Mouse (Mus musculus): ENCODE data around the gene Tomm20. TPM values are rescaled to one million over a fixed set of nuclear protein-coding genes. Genes with fewer than 3 reads are reported as not detected.

Tomm20 gene
- total and polyA plus RNA-seq, 3 experiments = 70.1 to 195 (median 96.2) TPM

DNA sequence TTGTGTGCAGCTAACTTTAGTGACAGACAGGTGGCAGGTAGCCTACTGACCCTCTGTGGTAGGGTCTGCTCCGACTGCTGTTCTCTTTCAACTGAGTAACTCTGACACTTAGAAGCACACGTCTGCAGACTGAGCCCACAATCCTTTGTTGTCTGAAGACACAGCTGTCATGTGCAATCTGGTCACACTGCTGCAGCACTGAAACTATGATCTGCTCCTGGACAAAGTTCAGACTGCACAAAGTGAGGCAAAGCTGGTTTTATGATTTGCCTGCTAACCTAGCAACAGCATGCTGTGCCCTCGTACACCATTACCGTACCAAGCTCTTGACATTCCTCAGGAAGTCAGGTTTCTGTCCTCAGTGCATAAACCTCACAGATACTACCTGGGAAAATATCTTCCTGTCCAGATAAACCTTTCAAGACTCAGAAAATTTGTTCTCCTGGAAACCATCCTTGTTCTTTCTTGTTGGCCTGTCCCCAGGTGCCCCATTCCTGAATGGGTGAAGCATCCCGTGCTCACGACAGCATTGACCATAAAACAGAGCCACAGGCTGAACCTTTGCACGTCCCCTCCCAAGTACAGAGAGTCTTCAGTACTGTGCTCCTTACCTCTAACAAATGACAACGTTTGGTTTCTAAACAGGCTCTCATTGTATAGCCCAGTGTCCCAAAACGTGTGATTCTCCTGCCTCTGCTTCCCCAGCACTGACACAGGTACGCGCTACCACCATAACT lies 6.4 kb upstream of the Tomm20 start:
- Histone ChIP-seq H3K36me3 (ENCODE audit: control insufficient read depth, insufficient read depth, low read length) (no peaks in the 10 kb centered on the region), H3K9ac (ENCODE audit: low read depth, low read length) (no peak overlapping the region), H3K27ac (no peak overlapping the region), H3K4me1 (ENCODE audit: control insufficient read depth, insufficient read depth, low read length) (no peaks in the 10 kb centered on the region), H3K27me3 (ENCODE audit: control insufficient read depth, insufficient read depth, low read length) (no peaks in the 10 kb centered on the region), H3K79me2 (replicated peaks; ENCODE audit: control insufficient read depth, insufficient read depth, low read length) (no peaks in the 10 kb centered on the region), H3K4me3 (no peak overlapping the region)
- WGBS = 89% methylated on average over 11 of the region's 11 CpGs
- TF ChIP-seq CTCF (IDR thresholded peaks at IDR 0.05) (no peak), POLR2A (IDR thresholded peaks at IDR 0.05; ENCODE audit: insufficient read depth, low read depth, low read length) (no peak), EP300 (IDR thresholded peaks at IDR 0.05; ENCODE audit: insufficient read depth, low read depth, low read length) (no peak)
- intact Hi-C loops (cut with DNase I) = no loop called here
- no peak for DNase-seq

DNA sequence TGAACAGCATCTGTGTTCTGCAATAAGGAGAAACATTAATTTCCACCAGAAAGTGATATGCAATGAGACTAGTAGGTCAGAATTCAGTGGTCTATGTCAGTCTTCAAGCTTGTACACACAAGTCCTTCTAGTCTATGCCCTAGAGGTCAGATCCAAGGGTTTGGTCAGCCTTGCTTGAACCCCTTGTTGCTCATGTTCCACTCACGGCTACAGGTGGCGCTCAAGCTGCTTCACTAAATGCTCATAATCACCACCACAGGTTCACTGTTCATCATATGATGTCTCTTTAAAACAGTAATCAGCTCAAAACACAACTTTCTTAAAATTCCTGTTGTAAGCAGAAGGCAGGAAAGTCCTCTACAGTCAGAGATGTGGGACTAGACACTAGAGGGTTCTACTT lies 3.9 kb upstream of the Tomm20 start:
- TF ChIP-seq EP300 (IDR thresholded peaks at IDR 0.05; ENCODE audit: insufficient read depth, low read depth, low read length) (no peak), CTCF (IDR thresholded peaks at IDR 0.05) (0 out of 2 replicates have a peak, but pooled peaks have one; percentile 3), POLR2A (IDR thresholded peaks at IDR 0.05; ENCODE audit: insufficient read depth, low read depth, low read length) (no peak)
- WGBS = 75% methylated on average over 2 of the region's 2 CpGs
- H3K27me3 ChIP-seq (ENCODE audit: control insufficient read depth, insufficient read depth, low read length) = no peaks in the 10 kb centered on the region
- intact Hi-C loops (cut with DNase I) = no loop called here
- no peak overlapping the region for H3K27ac ChIP-seq
- H3K36me3 ChIP-seq (ENCODE audit: control insufficient read depth, insufficient read depth, low read length) = peaks cover under 1% of the 10 kb centered on the region; the same call in 1 of the 2 replicates
- DNase-seq = no peak
- H3K79me2 ChIP-seq (replicated peaks; ENCODE audit: control insufficient read depth, insufficient read depth, low read length) = peaks cover 6% of the 10 kb centered on the region
- no peak overlapping the region for H3K4me3 ChIP-seq
- peaks cover 1% of the 10 kb centered on the region; the same call in 1 of the 2 replicates for H3K4me1 ChIP-seq (ENCODE audit: control insufficient read depth, insufficient read depth, low read length)
- no peak overlapping the region for H3K9ac ChIP-seq (ENCODE audit: low read depth, low read length)

DNA sequence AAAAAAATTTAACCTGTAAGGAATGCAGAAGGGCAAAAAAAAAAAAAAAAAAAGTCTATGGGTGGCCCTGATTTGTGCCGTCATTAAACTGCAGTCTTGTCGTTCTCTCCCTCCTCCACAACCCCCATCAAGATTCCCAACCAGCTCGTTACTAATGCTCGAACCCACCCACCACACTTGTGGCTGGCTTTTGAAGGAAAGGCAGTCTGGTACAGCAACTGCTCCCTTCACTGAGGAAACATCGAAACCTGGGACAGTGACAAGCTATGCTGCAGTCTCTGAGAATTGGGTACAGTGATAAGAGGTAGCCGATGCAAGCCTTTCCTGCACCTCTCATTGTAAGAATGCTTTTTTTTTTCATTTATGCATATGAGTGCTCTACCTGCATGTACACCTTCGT lies 800 bp upstream of the Tomm20 start:
- Histone ChIP-seq H3K36me3 (ENCODE audit: control insufficient read depth, insufficient read depth, low read length) (peaks cover 11% of the 10 kb centered on the region; the same call in 1 of the 2 replicates), H3K27me3 (ENCODE audit: control insufficient read depth, insufficient read depth, low read length) (no peaks in the 10 kb centered on the region), H3K9ac (ENCODE audit: low read depth, low read length) (no peak overlapping the region), H3K79me2 (replicated peaks; ENCODE audit: control insufficient read depth, insufficient read depth, low read length) (peaks cover 11% of the 10 kb centered on the region), H3K4me1 (ENCODE audit: control insufficient read depth, insufficient read depth, low read length) (peaks cover 7% of the 10 kb centered on the region), H3K27ac (no peak overlapping the region; the same call in 1 of the 2 replicates), H3K4me3 (no peak overlapping the region)
- no peak for DNase-seq
- no peak for TF ChIP-seq EP300 (IDR thresholded peaks at IDR 0.05; ENCODE audit: insufficient read depth, low read depth, low read length)
- TF ChIP-seq POLR2A (IDR thresholded peaks at IDR 0.05; ENCODE audit: insufficient read depth, low read depth, low read length) = no peak
- TF ChIP-seq CTCF (IDR thresholded peaks at IDR 0.05) = no peak
- intact Hi-C loops (cut with DNase I) = no loop called here
- WGBS = 82% methylated on average over 7 of the region's 7 CpGs

- Histone ChIP-seq H3K27me3 (ENCODE audit: control insufficient read depth, insufficient read depth, low read length) (no peaks in the 10 kb centered on the region), H3K4me1 (ENCODE audit: control insufficient read depth, insufficient read depth, low read length) (peaks cover 7% of the 10 kb centered on the region), H3K4me3 (peak overlapping the region; percentile 88), H3K9ac (ENCODE audit: low read depth, low read length) (peak overlapping the region; percentile 82), H3K36me3 (ENCODE audit: control insufficient read depth, insufficient read depth, low read length) (peaks cover 15% of the 10 kb centered on the region), H3K79me2 (replicated peaks; ENCODE audit: control insufficient read depth, insufficient read depth, low read length) (peaks cover 11% of the 10 kb centered on the region), H3K27ac (peak overlapping the region; percentile 89)
- intact Hi-C loops (cut with DNase I) = loop anchor here (1.0 kb wide), 1 partner anchor 26 kb away; the partner anchor contains the start of gene Rbm34
- WGBS = under 1% methylated on average over 46 of the region's 46 CpGs
- TF ChIP-seq POLR2A (IDR thresholded peaks at IDR 0.05; ENCODE audit: insufficient read depth, low read depth, low read length) (no peak), EP300 (IDR thresholded peaks at IDR 0.05; ENCODE audit: insufficient read depth, low read depth, low read length) (no peak), CTCF (IDR thresholded peaks at IDR 0.05) (no peak)
- no peak for DNase-seq
Measured at GRCm38 (mm10) chr8:126944781-126945691, 608 bp downstream of the Tomm20 start.

DNA sequence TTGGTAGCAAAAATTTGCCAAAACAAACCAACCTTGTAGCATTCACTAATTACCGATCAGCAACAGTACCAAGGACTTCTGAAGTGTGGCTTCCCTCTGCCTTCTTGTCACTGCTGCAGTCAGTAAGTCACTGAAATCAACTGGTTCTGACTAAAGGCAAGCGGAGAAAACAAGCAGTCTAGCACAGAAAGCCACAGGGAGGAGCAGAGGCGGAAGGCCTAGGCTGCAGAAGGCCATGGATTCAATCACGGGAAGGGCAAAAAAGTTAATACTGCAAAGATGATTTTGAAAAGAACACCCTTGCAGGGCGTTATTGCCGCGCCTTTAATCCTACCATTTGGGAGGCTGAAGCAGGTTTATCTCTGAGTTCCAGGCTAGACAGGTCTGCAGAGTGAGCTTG lies 2.1 kb downstream of the Tomm20 start:
- no peak for DNase-seq
- Histone ChIP-seq H3K9ac (ENCODE audit: low read depth, low read length) (no peak overlapping the region), H3K4me1 (ENCODE audit: control insufficient read depth, insufficient read depth, low read length) (peaks cover 7% of the 10 kb centered on the region), H3K4me3 (no peak overlapping the region), H3K79me2 (replicated peaks; ENCODE audit: control insufficient read depth, insufficient read depth, low read length) (peaks cover 11% of the 10 kb centered on the region), H3K36me3 (ENCODE audit: control insufficient read depth, insufficient read depth, low read length) (peaks cover 24% of the 10 kb centered on the region), H3K27me3 (ENCODE audit: control insufficient read depth, insufficient read depth, low read length) (no peaks in the 10 kb centered on the region), H3K27ac (no peak overlapping the region)
- 79% methylated on average over 7 of the region's 7 CpGs for WGBS
- intact Hi-C loops (cut with DNase I) = no loop called here
- TF ChIP-seq EP300 (IDR thresholded peaks at IDR 0.05; ENCODE audit: insufficient read depth, low read depth, low read length) (no peak), POLR2A (IDR thresholded peaks at IDR 0.05; ENCODE audit: insufficient read depth, low read depth, low read length) (no peak), CTCF (IDR thresholded peaks at IDR 0.05) (no peak)
